Mouse (Mus musculus) cerebellum, adult 18-20 months (tissue): ENCODE measurements around the gene Colgalt2.
"Not testable (repeated sequence)": the region's sequence is repeated elsewhere in the genome, so short reads cannot be mapped to it uniquely, and the experiment has no call there.

Experiments used
- DNase-seq, 2 experiments: peaks; one replicate each; pipeline ENCODE4 v3.0.0; 2021

Colgalt2 gene

GRCm38 (mm10) chr1:152399790-152400555 is at the start of gene Colgalt2:
Colgalt2 (plus strand) TSS chr1:152399830.
- peak; percentile 40 to 66 for DNase-seq

GRCm38 (mm10) chr1:152356721-152357120 is 42.9 kb upstream of the Colgalt2 start:
- no peak for DNase-seq

GRCm38 (mm10) chr1:152368311-152369088 is 31.1 kb upstream of the Colgalt2 start:
- peak; percentile 47 to 50 for DNase-seq

GRCm38 (mm10) chr1:152369139-152369538 is 30.5 kb upstream of the Colgalt2 start:
- peak; percentile 77 to 78 for DNase-seq

GRCm38 (mm10) chr1:152378311-152378710 is 21.3 kb upstream of the Colgalt2 start:
- no peak for DNase-seq

- DNase-seq: no peak
Observed at GRCm38 (mm10) chr1:152384589-152384988, 15.0 kb upstream of the Colgalt2 start.

- DNase-seq: not testable (repeated sequence)
Observed at GRCm38 (mm10) chr1:152385693-152386092, 13.9 kb upstream of the Colgalt2 start.

GRCm38 (mm10) chr1:152386188-152386835 is 13.3 kb upstream of the Colgalt2 start, which contains the start of gene Tsen15:
Tsen15 (minus strand) TSS chr1:152386688.
- DNase-seq: peak; percentile 87 to 92

GRCm38 (mm10) chr1:152389271-152389670 is 10.4 kb upstream of the Colgalt2 start:
- DNase-seq: no peak

GRCm38 (mm10) chr1:152394137-152394536 is 5.5 kb upstream of the Colgalt2 start:
- DNase-seq: no peak

GRCm38 (mm10) chr1:152394956-152395515 is 4.6 kb upstream of the Colgalt2 start:
- no peak for DNase-seq

- no peak for DNase-seq
Observed at GRCm38 (mm10) chr1:152398708-152399107, 922 bp upstream of the Colgalt2 start.

- DNase-seq: no peak
Observed at GRCm38 (mm10) chr1:152400556-152401540, 1.2 kb downstream of the Colgalt2 start.

- no peak for DNase-seq
Observed at GRCm38 (mm10) chr1:152407021-152407946, 7.7 kb downstream of the Colgalt2 start.

- DNase-seq: no peak
Observed at GRCm38 (mm10) chr1:152409356-152409755, 9.7 kb downstream of the Colgalt2 start.

- peak; percentile 74 to 81 for DNase-seq
Observed at GRCm38 (mm10) chr1:152410657-152411056, 11.0 kb downstream of the Colgalt2 start.

GRCm38 (mm10) chr1:152413116-152413515 is 13.5 kb downstream of the Colgalt2 start:
- no peak for DNase-seq

GRCm38 (mm10) chr1:152413961-152414360 is 14.3 kb downstream of the Colgalt2 start:
- no peak for DNase-seq

GRCm38 (mm10) chr1:152414451-152414850 is 14.8 kb downstream of the Colgalt2 start:
- no peak for DNase-seq

GRCm38 (mm10) chr1:152416306-152416904 is 16.8 kb downstream of the Colgalt2 start:
- no peak for DNase-seq
